Mouse (Mus musculus) adipocyte (in vitro differentiated cells): ENCODE data around the gene Cnksr3.
A peak's percentile ranks its signal among the peaks of the same experiment; 100 is the strongest.

ENCODE experiments used
- DNase-seq: peaks from one replicate; pipeline ENCODE4 v3.0.0-alpha.2; 2016; ENCODE audit warnings: low spot score

Cnksr3 gene

GRCm38 (mm10) chr10:7076662-7077211, 135.3 kb downstream of the Cnksr3 start:
- no peak for DNase-seq

GRCm38 (mm10) chr10:7076201-7076600, 135.8 kb downstream of the Cnksr3 start:
- peak; percentile 57 for DNase-seq

GRCm38 (mm10) chr10:7075661-7076060, 136.4 kb downstream of the Cnksr3 start:
- DNase-seq = no peak

- DNase-seq = no peak
Measured at GRCm38 (mm10) chr10:7074231-7074630, 137.8 kb downstream of the Cnksr3 start.

- DNase-seq = no peak
Measured at GRCm38 (mm10) chr10:7070924-7071323, 141.1 kb downstream of the Cnksr3 start.

- no peak for DNase-seq
Measured at GRCm38 (mm10) chr10:7070100-7070835, 141.8 kb downstream of the Cnksr3 start.

- no peak for DNase-seq
Measured at GRCm38 (mm10) chr10:7069090-7069489, 142.9 kb downstream of the Cnksr3 start.
